Mouse (Mus musculus): Measurements from ENCODE around the gene Itga6. TPM values are rescaled to one million over a fixed set of nuclear protein-coding genes. Genes with fewer than 3 reads are reported as not detected.
A peak's percentile ranks its signal among the peaks of the same experiment; 100 is the strongest.
"Not testable (repeated sequence)": the region's sequence is repeated elsewhere in the genome, so short reads cannot be mapped to it uniquely, and the experiment has no call there.

Gene Itga6
- total and polyA plus RNA-seq, 3 experiments: 0.38 to 2.6 (median 1.1) TPM

GRCm38 (mm10) chr2:71836232-71836631, 90.8 kb downstream of the Itga6 start:
- no peak for TF ChIP-seq CTCF (IDR thresholded peaks at IDR 0.05; ENCODE audit: low read depth, low read length)
- no peak for TF ChIP-seq GATA2 (IDR thresholded peaks at IDR 0.05; ENCODE audit: borderline replicate concordance, low read depth, low read length)
- no peak for TF ChIP-seq TAL1 (conservative IDR thresholded peaks at IDR 0.05; ENCODE audit: low read depth, low read length)
- TF ChIP-seq POLR2AphosphoS5 (IDR thresholded peaks at IDR 0.05; ENCODE audit: insufficient replicate concordance, low read depth, low read length): no peak
- TF ChIP-seq GATA1 (IDR thresholded peaks at IDR 0.05; ENCODE audit: borderline replicate concordance, low read length): no peak
- H3K27me3 ChIP-seq (ENCODE audit: insufficient read depth, low read length): peaks cover 18% of the 10 kb centered on the region
- ATAC-seq (ENCODE audit: extremely low read depth, insufficient number of reproducible peaks, low FRiP score, poor library complexity, severe bottlenecking) (no peak), DNase-seq (ENCODE audit: low spot score) (no peak)
- H3K36me3 ChIP-seq (replicated peaks): no peaks in the 10 kb centered on the region
- no peaks in the 10 kb centered on the region for H3K9me3 ChIP-seq (replicated peaks)
- no peak overlapping the region for H3K4me3 ChIP-seq (ENCODE audit: low read depth, low read length)
- no peaks in the 10 kb centered on the region for H3K4me1 ChIP-seq (ENCODE audit: insufficient read depth, low read depth, low read length)

- no peak for DNase-seq (ENCODE audit: low spot score)
These were observed 91.8 kb downstream of the Itga6 start for GRCm38 (mm10) chr2:71837261-71837660.

GRCm38 (mm10) chr2:71837791-71838190, 92.4 kb downstream of the Itga6 start:
- Histone ChIP-seq H3K27me3 (ENCODE audit: insufficient read depth, low read length) (peaks cover 23% of the 10 kb centered on the region), H3K4me1 (ENCODE audit: insufficient read depth, low read depth, low read length) (no peaks in the 10 kb centered on the region), H3K4me3 (ENCODE audit: low read depth, low read length) (no peak overlapping the region), H3K9me3 (replicated peaks) (no peaks in the 10 kb centered on the region), H3K36me3 (replicated peaks) (no peaks in the 10 kb centered on the region)
- TF ChIP-seq CTCF (IDR thresholded peaks at IDR 0.05; ENCODE audit: low read depth, low read length) (peak; percentile 5; the same call in 1 of the 2 replicates), TAL1 (conservative IDR thresholded peaks at IDR 0.05; ENCODE audit: low read depth, low read length) (no peak), POLR2AphosphoS5 (IDR thresholded peaks at IDR 0.05; ENCODE audit: insufficient replicate concordance, low read depth, low read length) (no peak), GATA2 (IDR thresholded peaks at IDR 0.05; ENCODE audit: borderline replicate concordance, low read depth, low read length) (no peak)
- ATAC-seq (ENCODE audit: extremely low read depth, insufficient number of reproducible peaks, low FRiP score, poor library complexity, severe bottlenecking) (no peak), DNase-seq (ENCODE audit: low spot score) (peak; percentile 21)

More at GRCm38 (mm10) chr2:71837261-71837660, 91.8 kb downstream of the Itga6 start:
- ATAC-seq (ENCODE audit: extremely low read depth, insufficient number of reproducible peaks, low FRiP score, poor library complexity, severe bottlenecking): no peak
- H3K4me3 ChIP-seq (ENCODE audit: low read depth, low read length): no peak overlapping the region
- no peaks in the 10 kb centered on the region for H3K4me1 ChIP-seq (ENCODE audit: insufficient read depth, low read depth, low read length)
- H3K27me3 ChIP-seq (ENCODE audit: insufficient read depth, low read length): peaks cover 18% of the 10 kb centered on the region
- no peak for TF ChIP-seq CTCF (IDR thresholded peaks at IDR 0.05; ENCODE audit: low read depth, low read length)
- TF ChIP-seq GATA1 (IDR thresholded peaks at IDR 0.05; ENCODE audit: borderline replicate concordance, low read length): no peak
- TF ChIP-seq POLR2AphosphoS5 (IDR thresholded peaks at IDR 0.05; ENCODE audit: insufficient replicate concordance, low read depth, low read length): no peak
- no peak for TF ChIP-seq GATA2 (IDR thresholded peaks at IDR 0.05; ENCODE audit: borderline replicate concordance, low read depth, low read length)
- no peak for TF ChIP-seq TAL1 (conservative IDR thresholded peaks at IDR 0.05; ENCODE audit: low read depth, low read length)
- H3K36me3 ChIP-seq (replicated peaks): no peaks in the 10 kb centered on the region
- no peaks in the 10 kb centered on the region for H3K9me3 ChIP-seq (replicated peaks)

GRCm38 (mm10) chr2:71843316-71843715, 97.9 kb downstream of the Itga6 start:
- H3K9me3 ChIP-seq (replicated peaks): no peaks in the 10 kb centered on the region
- H3K27me3 ChIP-seq (ENCODE audit: insufficient read depth, low read length): peaks cover 18% of the 10 kb centered on the region
- no peaks in the 10 kb centered on the region for H3K36me3 ChIP-seq (replicated peaks)
- no peak for ATAC-seq (ENCODE audit: extremely low read depth, insufficient number of reproducible peaks, low FRiP score, poor library complexity, severe bottlenecking)
- H3K4me1 ChIP-seq (ENCODE audit: insufficient read depth, low read depth, low read length): no peaks in the 10 kb centered on the region
- DNase-seq (ENCODE audit: low spot score): no peak
- no peak for TF ChIP-seq POLR2AphosphoS5 (IDR thresholded peaks at IDR 0.05; ENCODE audit: insufficient replicate concordance, low read depth, low read length)
- TF ChIP-seq GATA1 (IDR thresholded peaks at IDR 0.05; ENCODE audit: borderline replicate concordance, low read length): no peak
- no peak for TF ChIP-seq CTCF (IDR thresholded peaks at IDR 0.05; ENCODE audit: low read depth, low read length)
- no peak for TF ChIP-seq GATA2 (IDR thresholded peaks at IDR 0.05; ENCODE audit: borderline replicate concordance, low read depth, low read length)
- no peak for TF ChIP-seq TAL1 (conservative IDR thresholded peaks at IDR 0.05; ENCODE audit: low read depth, low read length)
- H3K4me3 ChIP-seq (ENCODE audit: low read depth, low read length): no peak overlapping the region

- Histone ChIP-seq H3K36me3 (replicated peaks) (no peaks in the 10 kb centered on the region), H3K9me3 (replicated peaks) (no peaks in the 10 kb centered on the region), H3K4me1 (ENCODE audit: insufficient read depth, low read depth, low read length) (no peaks in the 10 kb centered on the region), H3K27me3 (ENCODE audit: insufficient read depth, low read length) (peaks cover 19% of the 10 kb centered on the region), H3K4me3 (ENCODE audit: low read depth, low read length) (no peak overlapping the region)
- TF ChIP-seq GATA2 (IDR thresholded peaks at IDR 0.05; ENCODE audit: borderline replicate concordance, low read depth, low read length): no peak
- no peak for TF ChIP-seq CTCF (IDR thresholded peaks at IDR 0.05; ENCODE audit: low read depth, low read length)
- TF ChIP-seq POLR2AphosphoS5 (IDR thresholded peaks at IDR 0.05; ENCODE audit: insufficient replicate concordance, low read depth, low read length): no peak
- no peak for TF ChIP-seq TAL1 (conservative IDR thresholded peaks at IDR 0.05; ENCODE audit: low read depth, low read length)
- no peak for TF ChIP-seq GATA1 (IDR thresholded peaks at IDR 0.05; ENCODE audit: borderline replicate concordance, low read length)
- ATAC-seq (ENCODE audit: extremely low read depth, insufficient number of reproducible peaks, low FRiP score, poor library complexity, severe bottlenecking) (no peak), DNase-seq (ENCODE audit: low spot score) (no peak)
These were observed 99.5 kb downstream of the Itga6 start for GRCm38 (mm10) chr2:71844906-71845305.

GRCm38 (mm10) chr2:71852161-71852560, 106.7 kb downstream of the Itga6 start:
- not testable (repeated sequence) for H3K4me1 ChIP-seq (ENCODE audit: insufficient read depth, low read depth, low read length); DNase-seq (ENCODE audit: low spot score); H3K27me3 ChIP-seq (ENCODE audit: insufficient read depth, low read length); ATAC-seq (ENCODE audit: extremely low read depth, insufficient number of reproducible peaks, low FRiP score, poor library complexity, severe bottlenecking); H3K4me3 ChIP-seq (ENCODE audit: low read depth, low read length); H3K9me3 ChIP-seq (replicated peaks); H3K36me3 ChIP-seq (replicated peaks)

GRCm38 (mm10) chr2:71855076-71855475, 109.7 kb downstream of the Itga6 start:
- no peak for DNase-seq (ENCODE audit: low spot score)
- TF ChIP-seq GATA1 (IDR thresholded peaks at IDR 0.05; ENCODE audit: borderline replicate concordance, low read length) (no peak), POLR2AphosphoS5 (IDR thresholded peaks at IDR 0.05; ENCODE audit: insufficient replicate concordance, low read depth, low read length) (no peak), TAL1 (conservative IDR thresholded peaks at IDR 0.05; ENCODE audit: low read depth, low read length) (no peak), CTCF (IDR thresholded peaks at IDR 0.05; ENCODE audit: low read depth, low read length) (no peak), GATA2 (IDR thresholded peaks at IDR 0.05; ENCODE audit: borderline replicate concordance, low read depth, low read length) (no peak)
- no peaks in the 10 kb centered on the region for H3K36me3 ChIP-seq (replicated peaks)
- peaks cover 13% of the 10 kb centered on the region for H3K27me3 ChIP-seq (ENCODE audit: insufficient read depth, low read length)
- H3K4me1 ChIP-seq (ENCODE audit: insufficient read depth, low read depth, low read length): peaks cover 1% of the 10 kb centered on the region; the same call in 1 of the 2 replicates
- H3K9me3 ChIP-seq (replicated peaks): no peaks in the 10 kb centered on the region
- H3K4me3 ChIP-seq (ENCODE audit: low read depth, low read length): no peak overlapping the region
- no peak for ATAC-seq (ENCODE audit: extremely low read depth, insufficient number of reproducible peaks, low FRiP score, poor library complexity, severe bottlenecking)
